Mouse (Mus musculus) lung, postnatal 0 days (tissue): ENCODE results near the gene Ube2e3.

ENCODE experiments used
- CTCF ChIP-seq: IDR thresholded peaks from 2 replicates; pipeline ENCODE4 v1.5.1; 2016; ENCODE audit warnings: antibody characterized with exemption, mild to moderate bottlenecking
- EP300 ChIP-seq: IDR thresholded peaks from 2 replicates; pipeline ENCODE4 v1.6.1; 2016; ENCODE audit warnings: antibody characterized with exemption, mild to moderate bottlenecking, control low read depth

DNA sequence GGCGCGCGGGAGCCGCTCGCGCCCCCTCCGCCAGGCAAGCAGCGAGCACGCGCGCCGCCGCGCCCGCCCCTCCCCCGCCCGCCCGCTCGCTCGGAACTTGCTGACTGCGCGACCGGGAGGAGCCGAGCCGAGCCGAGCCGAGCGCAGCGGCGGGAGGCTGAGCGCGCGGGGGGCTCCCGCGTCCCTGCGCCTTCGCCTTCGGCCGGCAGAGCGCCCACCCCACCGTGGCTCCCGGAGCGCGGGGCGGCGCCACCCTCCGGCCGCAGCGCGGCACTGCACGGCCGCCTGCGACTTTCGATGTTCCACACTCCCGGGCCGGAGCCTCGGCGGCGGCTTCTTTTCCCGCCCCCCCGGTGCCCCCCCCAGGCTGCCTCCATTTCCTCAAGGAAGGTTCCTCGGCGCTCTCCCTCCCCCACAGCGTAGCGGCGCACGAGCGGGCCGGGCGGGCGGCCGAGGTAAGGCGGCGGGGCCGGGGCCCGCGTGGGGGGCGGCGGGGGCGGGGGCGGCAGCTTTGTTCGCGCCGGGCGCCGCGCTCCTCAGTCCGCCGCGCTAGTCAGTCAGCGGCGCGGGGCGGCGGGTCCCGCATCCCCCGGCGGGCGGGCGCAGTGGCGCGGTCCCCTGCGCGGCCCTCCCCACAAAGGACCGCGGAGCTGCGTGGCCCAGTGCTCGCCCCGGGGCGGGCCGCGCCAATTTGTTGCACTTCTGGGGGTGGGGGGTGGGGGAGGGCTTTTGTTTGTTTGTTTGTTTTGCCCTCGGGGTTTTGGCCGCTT, 1.2 kb downstream of the Ube2e3 start:
- TF ChIP-seq CTCF (peak; percentile 69), EP300 (no peak)
